Mouse (Mus musculus): ENCODE data around the gene Fbxo21.

Gene Fbxo21

DNA sequence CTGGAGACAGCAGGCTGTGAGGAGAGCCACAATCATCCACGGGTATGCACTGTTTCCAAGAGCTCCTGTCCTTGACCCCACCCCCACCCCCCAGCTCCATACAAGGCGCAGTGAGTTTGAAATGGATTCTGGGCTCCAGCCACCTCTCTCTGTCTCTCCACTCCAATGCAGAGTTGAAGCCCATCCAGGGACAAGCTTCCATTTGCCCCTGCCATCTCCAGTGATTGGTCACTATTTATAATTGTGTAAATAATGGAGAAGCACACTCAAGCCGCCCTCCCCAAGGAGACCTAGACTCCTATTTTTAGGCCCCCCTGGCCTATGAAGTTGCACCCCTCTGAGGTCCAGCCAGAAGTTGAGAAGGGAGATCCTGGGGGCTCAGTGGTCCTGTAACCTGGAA lies 46.5 kb downstream of the Fbxo21 start:
- DNase-seq (ENCODE audit: low spot score in 2 of 2): no peak

DNA sequence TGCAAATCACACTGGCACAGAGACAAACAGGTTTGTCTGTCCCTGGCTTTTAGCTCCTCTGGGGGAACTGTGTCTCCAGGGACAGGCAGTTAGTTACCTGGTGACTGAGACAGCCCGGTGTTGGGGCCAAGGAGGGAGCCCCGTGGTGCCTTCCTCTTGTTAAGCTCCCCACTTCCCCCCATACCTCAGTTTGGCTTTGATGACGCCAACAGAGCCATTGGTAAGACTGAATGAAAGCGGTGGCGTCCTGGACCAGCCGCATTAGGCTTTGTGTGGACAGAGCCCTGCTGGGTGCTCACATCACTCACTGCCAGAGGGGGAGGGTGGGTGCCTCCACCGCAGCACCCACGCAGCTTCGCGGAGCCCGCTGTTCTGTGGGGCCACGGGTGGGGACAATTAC lies 49.4 kb downstream of the Fbxo21 start:
- DNase-seq (ENCODE audit: low spot score in 2 of 2): no peak

DNA sequence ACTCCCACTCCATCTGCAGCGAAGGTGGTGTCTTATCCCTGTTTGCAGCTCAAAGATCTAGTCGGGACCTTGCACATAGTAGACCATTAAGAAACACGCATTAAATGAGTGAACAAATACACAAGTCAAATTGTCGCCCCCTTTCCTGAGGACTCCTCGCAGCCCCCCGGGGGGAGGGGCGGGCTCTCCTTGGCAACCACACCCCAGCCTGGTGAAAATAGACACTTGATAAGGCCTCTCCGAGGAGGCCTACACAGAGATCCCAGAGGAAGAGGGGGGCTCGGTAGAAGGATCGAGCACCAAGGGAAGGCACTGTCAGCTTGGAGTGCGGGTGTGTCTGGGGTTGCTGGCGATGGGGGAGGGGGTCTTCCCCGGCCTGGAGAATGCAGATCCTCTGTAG lies 49.8 kb downstream of the Fbxo21 start:
- no peak for DNase-seq (ENCODE audit: low spot score in 2 of 2)

DNA sequence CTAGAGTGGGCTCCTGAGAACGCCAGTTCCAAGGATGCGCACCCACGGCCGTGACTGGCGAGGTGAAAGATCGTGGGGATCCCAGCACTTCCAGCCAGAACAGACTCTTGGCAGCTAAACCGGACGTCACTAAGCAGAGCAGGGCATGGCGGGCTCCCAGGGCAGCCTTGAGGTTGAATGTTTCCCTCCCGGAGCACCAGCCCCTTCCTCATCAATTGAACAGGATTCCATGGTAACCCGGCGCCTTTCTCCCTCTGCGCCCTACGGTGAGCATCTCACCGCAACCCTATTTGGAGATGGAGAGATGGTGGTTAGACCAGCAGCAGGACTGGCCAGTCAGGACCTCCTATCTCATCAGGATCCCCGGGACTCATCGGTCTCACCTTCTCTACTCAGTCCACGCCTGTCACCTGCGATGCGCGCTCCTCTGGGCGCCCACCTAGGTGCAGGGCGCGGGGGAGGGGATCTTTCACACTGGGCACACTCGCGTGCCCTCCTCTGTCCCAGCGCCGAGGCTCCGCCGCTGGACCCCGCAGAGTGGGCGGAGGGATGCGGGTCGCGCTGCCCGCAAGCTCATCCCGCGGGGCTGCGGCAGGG lies 50.7 kb downstream of the Fbxo21 start:
- DNase-seq (ENCODE audit: low spot score in 2 of 2): no peak

DNA sequence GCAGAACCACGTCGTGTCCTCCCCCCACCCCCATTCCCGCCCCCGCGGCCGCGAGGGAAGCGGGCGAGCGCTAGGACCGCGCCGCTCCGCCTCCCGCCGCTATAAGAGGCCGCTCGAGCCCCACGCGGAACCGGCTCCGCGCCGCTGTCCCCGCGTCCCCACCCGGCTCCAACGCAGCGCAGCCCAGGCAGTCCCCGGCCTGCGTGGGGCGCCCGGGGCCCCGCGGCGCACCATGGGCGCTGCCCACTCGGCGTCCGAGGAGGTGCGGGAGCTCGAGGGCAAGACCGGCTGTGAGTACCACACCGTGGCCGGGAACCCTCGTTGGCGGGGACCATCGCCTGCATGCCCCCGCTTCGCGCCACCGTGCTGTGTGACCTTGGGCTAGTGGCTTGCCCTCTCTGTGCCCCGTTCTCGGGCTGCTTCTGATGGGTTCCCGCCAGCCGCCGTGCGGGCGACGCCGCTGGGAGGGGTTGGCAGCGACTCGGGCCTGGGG lies 51.2 kb downstream of the Fbxo21 start, which contains the start of gene Tesc:
TSS of gene Tesc (plus strand) at position 46 of the 493 bp plus-strand sequence.
- DNase-seq (ENCODE audit: low spot score in 2 of 2): no peak

DNA sequence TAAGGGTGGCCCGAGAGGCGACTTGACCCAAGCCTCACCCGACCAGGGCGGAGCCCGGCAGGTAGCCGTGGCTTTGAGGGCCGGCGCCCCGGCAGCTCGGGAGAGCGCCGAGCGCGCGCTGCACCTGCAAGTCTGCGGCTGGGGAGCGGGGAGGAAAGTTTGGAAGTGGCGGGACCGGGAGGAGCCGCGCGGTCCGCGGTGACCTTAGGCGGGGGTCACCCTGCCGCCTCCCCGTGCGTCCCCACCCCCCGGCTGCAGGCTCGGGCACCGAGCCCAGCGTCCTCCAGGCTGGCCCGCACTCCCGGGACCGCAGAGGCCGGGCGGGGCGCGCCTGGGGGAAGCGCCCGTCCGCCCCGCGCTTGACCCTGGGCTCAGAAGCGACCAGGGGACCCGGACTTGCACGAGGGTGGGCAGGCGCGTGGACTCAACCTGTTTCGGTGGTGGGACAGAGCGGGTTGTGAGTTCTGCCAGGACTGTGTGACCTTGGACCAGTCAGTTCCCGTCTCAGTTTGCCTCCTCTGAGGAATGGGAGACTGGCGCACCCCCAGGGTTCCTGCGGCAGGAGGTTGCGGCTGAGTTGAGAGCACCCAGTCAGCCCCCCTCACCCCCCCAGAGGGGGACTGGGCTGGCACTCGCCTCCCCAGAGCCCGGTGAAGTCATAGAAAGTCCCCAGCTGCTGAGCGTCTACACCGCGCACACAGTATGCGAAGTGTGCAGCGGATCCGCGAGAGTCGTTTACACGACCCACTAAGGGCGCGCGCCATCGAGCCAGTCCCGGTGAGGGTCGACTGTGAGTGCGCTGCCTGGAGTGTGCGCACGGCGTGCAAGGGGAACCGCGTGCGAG lies 51.9 kb downstream of the Fbxo21 start:
- DNase-seq (ENCODE audit: low spot score in 2 of 2): no peak

DNA sequence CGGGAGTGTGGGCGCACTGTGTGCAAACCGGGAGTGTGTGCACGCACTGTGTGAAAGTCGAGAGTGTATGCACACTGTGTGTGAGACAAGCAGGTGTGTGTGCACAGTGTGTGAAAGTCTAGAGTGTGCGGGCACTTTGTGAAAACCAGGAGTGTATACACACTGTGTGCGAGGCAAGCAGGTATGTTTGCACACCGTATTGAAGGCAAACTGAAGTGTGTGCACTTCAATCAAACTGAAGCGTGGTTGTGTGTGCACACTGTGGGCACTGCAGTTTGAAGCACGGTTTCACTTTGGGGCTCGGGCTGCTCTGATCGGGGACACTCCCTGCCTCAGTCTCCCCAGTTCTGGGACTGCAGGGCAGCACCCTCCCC lies 52.5 kb downstream of the Fbxo21 start:
- no peak for DNase-seq (ENCODE audit: low spot score in 2 of 2)

DNA sequence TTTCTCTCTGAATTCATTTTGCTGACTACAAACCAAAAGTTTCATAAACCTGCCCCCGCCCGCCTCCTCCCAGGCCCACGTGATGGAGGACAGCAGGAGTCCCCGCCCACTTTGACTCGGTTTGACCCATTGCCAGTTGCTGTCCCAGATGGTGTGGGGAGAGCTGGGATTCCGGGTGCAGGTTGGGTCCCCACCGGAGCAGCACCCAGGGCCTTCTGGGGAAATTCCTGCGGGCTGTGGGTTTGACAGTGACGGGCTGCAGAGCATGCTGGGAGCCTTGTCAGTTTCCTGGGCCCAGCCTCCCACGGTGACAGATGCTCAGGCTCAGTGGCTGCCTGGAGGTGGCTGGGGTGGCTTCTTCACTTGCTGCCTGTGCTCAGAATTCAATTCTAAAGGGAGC lies 52.9 kb downstream of the Fbxo21 start:
- peak; percentile 69 to 73 for DNase-seq (ENCODE audit: low spot score in 2 of 2)

DNA sequence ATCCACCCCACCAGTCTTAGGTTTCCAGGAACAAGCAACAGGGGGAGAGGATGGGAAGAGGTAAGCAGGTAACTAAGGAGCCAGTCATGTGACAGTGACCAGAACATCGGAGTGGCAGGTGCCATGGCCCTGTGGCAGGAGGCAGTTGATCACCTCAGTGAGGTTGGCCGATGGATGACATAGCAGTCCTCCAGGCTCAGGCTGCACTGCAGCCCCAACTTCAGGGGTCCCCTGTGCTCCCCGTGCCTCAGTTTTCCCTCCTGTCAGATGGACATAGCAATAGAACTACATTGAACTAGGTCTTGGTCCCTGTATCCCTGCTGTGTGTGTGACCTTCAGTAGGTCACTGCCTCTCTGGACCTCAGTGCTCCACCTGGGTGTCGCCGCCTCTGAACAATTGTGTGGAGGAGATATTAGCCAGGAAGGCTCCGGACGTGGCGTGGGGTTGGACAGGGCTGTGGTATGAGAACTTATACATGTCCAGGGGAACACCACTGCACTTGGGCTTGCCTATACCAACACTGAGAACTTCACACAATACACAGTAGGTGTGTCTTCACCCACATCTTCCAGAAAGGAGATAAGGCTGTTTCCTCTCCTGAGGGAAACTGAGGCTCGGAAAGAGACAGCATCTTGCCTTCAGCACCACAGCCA lies 53.6 kb downstream of the Fbxo21 start:
- DNase-seq (ENCODE audit: low spot score in 2 of 2): no peak

DNA sequence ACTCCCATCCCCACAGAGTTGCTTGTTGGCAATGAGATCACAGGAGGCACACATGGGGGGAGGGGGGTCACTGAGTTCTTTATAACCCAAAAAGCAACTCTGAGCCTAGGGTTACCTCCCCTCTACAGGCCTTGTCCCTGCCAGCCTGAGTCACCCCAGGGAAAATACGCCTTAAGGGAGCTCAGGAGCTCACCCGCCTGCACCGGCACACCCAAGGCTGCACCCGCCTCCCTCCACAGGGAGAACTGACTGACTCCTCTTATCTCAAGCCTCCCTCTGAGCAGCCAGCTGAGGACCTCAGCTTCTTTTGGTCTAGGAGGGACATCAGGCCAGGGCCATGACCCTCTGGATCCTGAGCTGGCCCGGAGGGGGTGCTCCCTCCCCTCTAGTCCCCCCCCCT lies 54.5 kb downstream of the Fbxo21 start:
- DNase-seq (ENCODE audit: low spot score in 2 of 2): no peak

DNA sequence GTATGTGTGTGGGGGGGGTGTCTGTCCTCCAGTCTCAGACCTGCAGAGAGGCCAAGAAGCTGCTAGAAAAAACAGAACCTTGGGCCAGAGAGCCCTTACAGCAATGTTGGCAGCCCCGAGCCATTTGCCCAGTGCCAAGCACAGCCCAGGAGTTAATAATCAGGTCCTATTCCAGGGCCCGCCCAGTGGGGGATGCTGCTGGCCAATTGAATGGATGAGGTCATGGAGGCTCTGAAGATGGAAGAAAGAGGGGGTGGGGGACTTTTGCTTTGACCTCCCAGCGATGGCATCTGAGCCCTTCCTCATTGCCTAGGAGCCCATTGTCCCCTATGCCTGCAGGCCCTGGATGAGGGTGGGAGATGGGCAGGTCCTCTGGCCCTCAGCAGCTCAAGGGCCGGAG lies 55.0 kb downstream of the Fbxo21 start:
- DNase-seq (ENCODE audit: low spot score in 2 of 2): no peak

DNA sequence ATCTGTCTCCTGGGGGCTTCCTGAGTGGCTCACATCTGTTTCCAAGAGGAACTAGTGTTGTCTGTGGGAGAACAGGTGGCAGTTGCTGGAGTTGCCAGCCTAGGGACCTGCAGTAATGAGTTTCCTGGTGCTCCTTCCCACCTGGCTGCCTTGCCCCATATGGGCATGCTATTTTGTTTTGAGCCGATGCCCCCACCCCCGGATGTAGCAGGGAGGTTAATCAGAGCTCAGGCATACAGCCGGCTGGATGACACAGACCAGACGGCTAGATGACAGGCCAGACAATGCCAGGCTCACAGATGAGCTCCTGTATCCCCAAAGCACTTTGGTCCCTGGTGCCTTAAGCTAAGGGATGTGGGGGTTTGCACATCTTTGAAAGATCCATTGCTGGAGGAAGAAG lies 56.8 kb downstream of the Fbxo21 start:
- no peak for DNase-seq (ENCODE audit: low spot score in 2 of 2)

DNA sequence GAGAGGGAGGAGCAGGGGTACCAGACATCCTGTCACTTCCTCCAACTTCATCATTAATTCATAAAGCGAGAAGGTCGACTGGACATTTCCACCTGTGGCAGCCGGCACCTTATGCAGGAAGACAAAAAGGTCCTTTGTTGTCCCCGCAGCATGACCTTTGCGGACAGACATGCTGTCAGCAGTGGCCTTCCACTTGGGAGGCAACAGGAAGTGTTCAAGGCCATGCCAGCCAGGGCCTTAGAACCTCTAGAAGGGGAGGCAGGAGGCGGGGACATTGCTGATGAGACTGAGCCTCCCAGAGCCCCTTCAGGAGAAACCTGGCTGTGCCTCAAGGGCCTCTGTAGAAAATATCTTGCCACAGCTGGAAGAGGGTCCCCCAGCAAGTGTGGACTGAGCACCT lies 57.2 kb downstream of the Fbxo21 start:
- no peak for DNase-seq (ENCODE audit: low spot score in 2 of 2)

DNA sequence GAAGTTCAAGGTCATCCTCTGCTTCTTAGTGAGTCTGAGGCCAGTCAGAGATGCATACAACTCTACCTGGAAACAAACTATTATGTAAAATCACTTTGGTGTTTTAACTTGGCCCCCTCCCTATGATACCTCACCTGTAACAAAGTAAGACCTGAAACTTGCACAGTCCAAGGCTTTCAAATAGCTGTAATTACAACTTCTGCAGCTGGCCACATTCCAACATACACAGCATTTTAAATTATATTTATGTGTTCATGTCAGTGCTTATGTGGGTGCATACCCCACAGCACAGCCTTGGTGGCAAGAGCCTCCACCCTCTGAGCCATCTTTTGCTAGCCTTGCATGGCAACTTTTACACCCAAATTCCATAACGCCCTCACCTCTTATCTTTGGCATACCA lies 58.1 kb downstream of the Fbxo21 start:
- no peak for DNase-seq (ENCODE audit: low spot score in 2 of 2)

DNA sequence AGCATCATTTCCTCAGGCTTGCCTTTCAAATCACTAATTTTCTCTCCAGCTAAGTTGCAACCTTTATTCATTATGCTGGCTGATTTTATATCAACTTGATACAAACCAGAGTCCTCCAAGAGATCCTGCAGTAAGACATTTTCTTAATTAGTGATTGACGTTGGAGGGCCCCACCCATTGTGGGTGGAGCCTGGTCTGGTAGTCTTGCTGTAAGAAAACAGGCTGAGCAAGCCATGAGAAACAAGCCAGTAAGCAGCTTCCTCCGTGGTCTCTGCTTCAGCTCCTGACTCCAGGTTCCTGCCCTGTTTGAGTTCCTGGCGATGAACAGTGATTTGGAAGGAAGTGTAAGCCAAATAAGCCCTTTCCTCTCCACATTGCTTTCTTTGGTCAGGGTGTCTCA lies 59.3 kb downstream of the Fbxo21 start:
- DNase-seq (ENCODE audit: low spot score in 2 of 2): no peak

DNA sequence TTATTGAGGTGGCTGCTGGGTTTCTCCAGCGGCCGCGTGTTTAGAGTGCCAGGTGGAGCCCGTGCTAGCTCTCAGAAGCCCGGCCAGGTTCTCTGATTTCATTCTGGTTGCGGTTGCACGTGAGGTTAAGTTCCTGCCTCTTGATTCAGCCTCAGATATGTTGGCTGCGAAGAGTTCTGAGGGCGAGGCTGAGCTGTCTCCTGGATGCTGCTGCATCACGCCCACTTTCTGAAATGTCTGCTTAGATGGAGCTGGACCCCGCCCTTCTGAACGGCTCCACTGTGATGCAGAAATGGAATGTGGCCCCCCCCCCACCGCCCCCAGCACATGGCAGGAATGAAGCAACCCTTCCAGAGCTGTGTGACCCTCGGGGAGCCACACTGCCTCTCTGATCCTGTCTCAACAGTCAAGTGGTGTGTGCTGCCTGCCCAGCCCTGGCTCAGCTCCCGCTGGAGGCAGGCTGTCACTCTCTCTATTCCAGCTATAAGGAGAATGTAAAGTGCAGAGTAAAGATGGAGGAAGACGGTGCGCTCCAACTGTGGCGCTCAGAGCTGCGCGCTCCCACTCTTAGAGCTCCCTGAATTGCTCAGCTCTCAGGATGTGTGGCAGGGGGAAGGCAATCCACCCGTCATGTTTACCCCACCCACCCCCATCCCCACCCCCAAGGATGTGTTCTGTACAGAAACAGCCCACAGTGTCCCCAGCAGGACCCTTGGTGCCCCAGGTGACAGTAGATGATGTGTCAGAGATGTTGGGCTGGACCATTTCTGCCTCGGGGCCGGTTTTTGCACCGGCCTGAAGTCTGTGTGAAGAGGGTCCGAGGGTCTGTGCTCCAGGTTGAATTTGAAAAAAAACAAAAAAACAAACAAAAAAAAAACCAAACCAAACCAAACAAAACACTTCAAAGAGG lies 60.6 kb downstream of the Fbxo21 start:
- peak; percentile 70 for DNase-seq (ENCODE audit: low spot score in 2 of 2)

DNA sequence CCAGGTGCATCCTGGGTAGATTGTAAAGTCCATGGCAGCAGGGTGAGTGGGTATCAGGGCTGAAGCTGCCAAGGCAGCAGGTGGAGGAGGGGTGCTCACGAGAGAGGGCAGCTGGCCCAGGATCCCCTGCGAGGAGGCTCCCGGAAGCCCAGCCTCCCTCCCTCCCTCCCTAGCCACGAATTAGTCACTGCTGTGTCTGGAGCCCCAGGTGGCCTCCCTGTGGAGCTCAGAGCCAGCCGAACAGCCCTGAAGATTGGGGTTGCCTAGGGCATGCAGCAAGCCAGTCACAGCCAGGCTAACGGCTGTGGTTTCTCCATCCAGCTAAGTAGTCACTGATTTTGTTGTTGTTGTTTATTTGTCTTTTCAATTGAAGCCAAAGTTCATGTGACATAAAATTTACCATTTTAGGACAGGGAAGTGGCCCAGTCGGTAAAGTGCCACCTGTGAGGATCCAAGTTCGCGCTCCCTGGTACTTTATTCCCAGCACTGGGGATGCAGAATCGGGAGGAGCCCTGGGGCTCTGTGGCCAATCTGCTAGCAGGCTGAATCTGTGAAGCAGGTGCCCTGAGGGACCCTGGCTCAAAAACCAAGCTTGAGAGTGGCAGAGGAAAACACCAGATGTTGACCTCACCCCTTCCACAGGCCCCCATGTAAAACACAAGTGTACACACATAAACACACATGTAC lies 61.4 kb downstream of the Fbxo21 start:
- peak; percentile 53 to 55 for DNase-seq (ENCODE audit: low spot score in 2 of 2)

DNA sequence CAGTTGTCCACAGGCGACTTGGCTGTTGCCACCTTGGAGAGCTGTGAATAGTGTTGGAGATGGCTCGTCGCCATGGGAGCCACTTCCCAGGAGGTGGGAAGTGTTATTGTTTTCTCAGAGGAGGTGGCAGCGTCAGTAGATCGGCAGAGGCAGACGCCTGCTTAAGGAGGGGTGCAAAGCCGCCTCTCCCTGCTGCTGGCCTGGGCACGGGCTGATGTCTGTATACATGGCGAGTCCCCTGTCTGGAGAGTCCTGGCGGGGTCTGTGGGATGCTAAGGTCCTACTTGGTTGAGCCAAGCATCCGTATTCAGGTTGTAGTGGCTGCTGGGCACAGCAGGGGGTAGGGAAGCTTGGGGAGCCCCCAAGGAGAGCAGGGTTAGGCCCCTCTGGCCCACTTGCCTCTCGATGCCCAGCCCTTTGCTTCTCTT lies 62.7 kb downstream of the Fbxo21 start:
- no peak for DNase-seq (ENCODE audit: low spot score in 2 of 2)

DNA sequence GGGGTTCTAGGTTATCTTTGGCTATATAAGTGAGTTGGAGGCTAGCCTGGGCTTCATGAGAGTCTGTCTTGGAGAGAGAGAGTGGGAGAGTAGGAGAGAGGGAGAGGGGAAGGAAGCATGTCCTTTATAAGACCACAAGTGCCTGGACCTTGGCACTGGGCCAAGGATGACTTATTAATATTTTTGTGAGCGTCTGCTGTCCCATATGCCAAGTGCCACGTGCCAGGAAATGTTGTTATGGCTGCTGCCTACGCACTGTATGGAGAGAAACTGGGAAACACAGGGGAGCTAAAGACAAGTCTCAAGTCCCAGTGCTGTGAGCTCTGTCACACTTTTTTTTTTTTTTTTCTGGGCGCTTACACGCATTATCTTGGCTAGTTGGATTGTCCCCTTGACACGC lies 66.1 kb downstream of the Fbxo21 start:
- no peak for DNase-seq (ENCODE audit: low spot score in 2 of 2)

DNA sequence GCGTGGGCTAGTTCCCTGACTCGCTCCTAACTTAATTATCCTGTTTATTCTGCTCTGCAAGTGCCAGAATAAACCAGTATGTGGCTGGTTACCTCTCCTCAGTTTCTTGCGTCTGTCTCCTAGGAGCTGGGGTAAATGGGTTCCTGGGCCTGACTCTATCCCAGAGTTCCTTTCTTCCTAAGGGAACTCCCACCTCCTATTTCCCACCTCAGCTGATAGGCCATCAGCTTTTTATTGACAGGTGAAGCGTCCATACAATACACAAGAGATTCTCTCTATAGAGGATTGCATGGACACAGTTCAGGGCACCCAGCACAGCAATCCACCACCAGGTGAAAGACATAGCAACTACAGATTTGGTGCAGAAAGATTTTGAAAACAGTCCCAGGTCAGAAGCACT lies 67.2 kb downstream of the Fbxo21 start:
- no peak for DNase-seq (ENCODE audit: low spot score in 2 of 2)

DNA sequence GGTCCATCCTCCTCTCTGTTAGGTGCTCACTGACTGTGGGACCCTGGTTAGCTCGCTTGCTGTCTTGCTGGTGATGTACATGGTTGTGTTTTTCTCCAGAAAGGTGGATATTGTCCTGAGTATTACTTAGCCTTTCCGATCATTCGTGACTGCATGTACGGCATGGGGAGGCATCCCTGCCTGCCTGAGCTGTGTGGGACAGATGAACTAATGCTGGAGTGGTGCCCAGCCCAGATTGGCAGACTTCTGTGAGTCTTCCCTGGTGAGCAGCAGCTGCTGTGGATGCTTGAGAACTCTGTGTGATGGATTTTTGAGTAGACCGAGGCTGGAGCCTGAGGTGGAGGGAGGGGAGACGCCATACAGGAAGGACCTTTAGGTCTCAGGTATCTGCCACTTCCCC lies 68.4 kb downstream of the Fbxo21 start:
- no peak for DNase-seq (ENCODE audit: low spot score in 2 of 2)

Measured in thymus, postnatal 10 days (tissue).